Mouse (Mus musculus) embryonic facial prominence, embryonic 12.5 days (tissue): ENCODE measurements around the gene Krtap4-7. TPM values are rescaled to one million over a fixed set of nuclear protein-coding genes. Genes with fewer than 3 reads are reported as not detected.
"Not testable (repeated sequence)": the region's sequence is repeated elsewhere in the genome, so short reads cannot be mapped to it uniquely, and the experiment has no call there.

ENCODE experiments used
- ATAC-seq: fragments of 200-750 bp; cut with Nextera tagmentation; 2 replicates; pipeline ENCODE4 v1.8.0; 2017; ENCODE audit not compliant: insufficient number of reproducible peaks, insufficient read depth, low FRiP score, low TSS enrichment
- H3K27ac ChIP-seq: fragments of 300-500 bp; sonication (generic); 2 replicates; pipeline ENCODE4 v1.5.1; 2016; ENCODE audit warnings: mild to moderate bottlenecking
- H3K27me3 ChIP-seq: fragments of 300-500 bp; sonication (generic); 2 replicates; pipeline ENCODE4 v1.6.1; 2016; ENCODE audit warnings: mild to moderate bottlenecking, moderate library complexity
- H3K36me3 ChIP-seq: fragments of 300-500 bp; sonication (generic); 2 replicates; pipeline ENCODE4 v1.6.1; 2016; ENCODE audit warnings: mild to moderate bottlenecking
- H3K4me1 ChIP-seq: fragments of 300-500 bp; sonication (generic); 2 replicates; pipeline ENCODE4 v1.6.1; 2016
- H3K4me2 ChIP-seq: fragments of 300-500 bp; sonication (generic); replicated peaks from 2 replicates; pipeline ENCODE4 v1.6.1; 2016; ENCODE audit warnings: mild to moderate bottlenecking, moderate library complexity
- H3K4me3 ChIP-seq: fragments of 300-500 bp; sonication (generic); 2 replicates; pipeline ENCODE4 v1.5.1; 2016; ENCODE audit warnings: mild to moderate bottlenecking
- H3K9ac ChIP-seq: fragments of 300-500 bp; sonication (generic); 2 replicates; pipeline ENCODE4 v1.6.1; 2016; ENCODE audit warnings: mild to moderate bottlenecking, moderate library complexity
- H3K9me3 ChIP-seq: fragments of 300-500 bp; sonication (generic); 2 replicates; pipeline ENCODE4 v1.6.1; 2016; ENCODE audit warnings: mild to moderate bottlenecking, moderate library complexity
- WGBS: fragments of 180-500 bp; shearing (Covaris S2); methylation state at CpG from one replicate; pipeline ENCODE4 v1.1.7; 2016; 5-methylcytosine and 5-hydroxymethylcytosine counted together
- polyA plus RNA-seq: library from polyadenylated mRNA; unstranded; fragments of >200 nt; fragmentation: Nextera tagmentation; extraction: Ambion mirVana; gene quantifications from 2 replicates; pipeline ENCODE4 v1.2.1, GENCODE M21; 2016

Gene Krtap4-7
- not detected in 2 replicates for polyA plus RNA-seq

- H3K9ac ChIP-seq = not testable (repeated sequence)
Observed at GRCm38 (mm10) chr11:99643635-99644139, at the start of gene Krtap4-7. TSS of gene Krtap4-7 (minus strand) at chr11:99644089.

GRCm38 (mm10) chr11:99690463-99690862, 46.6 kb upstream of the Krtap4-7 start, which contains the start of gene Gm14190:
TSS of gene Gm14190 (minus strand) at chr11:99690740.
- Histone ChIP-seq H3K36me3 (no peaks in the 10 kb centered on the region), H3K27ac (no peak within 1 kb of the TSS), H3K4me3 (no peak within 1 kb of the TSS), H3K27me3 (no peaks in the 10 kb centered on the region), H3K4me2 (no peak within 1 kb of the TSS), H3K9me3 (no peaks in the 10 kb centered on the region), H3K9ac (no peak within 1 kb of the TSS), H3K4me1 (no peaks in the 10 kb centered on the region)
- ATAC-seq = no peak
- WGBS = 85% methylated on average over 1 of the region's 1 CpGs

More at GRCm38 (mm10) chr11:99643635-99644139, at the start of gene Krtap4-7:
- H3K27ac ChIP-seq, H3K9me3 ChIP-seq, H3K36me3 ChIP-seq, H3K27me3 ChIP-seq, H3K4me2 ChIP-seq, H3K4me3 ChIP-seq, ATAC-seq, H3K4me1 ChIP-seq: not testable (repeated sequence)
- 84% methylated on average over 9 of the region's 9 CpGs for WGBS

- not testable (repeated sequence) for H3K27ac ChIP-seq, H3K4me2 ChIP-seq, H3K9me3 ChIP-seq, H3K27me3 ChIP-seq, H3K4me1 ChIP-seq, ATAC-seq, H3K4me3 ChIP-seq, H3K36me3 ChIP-seq, H3K9ac ChIP-seq
- 64% methylated on average over 1 of the region's 1 CpGs for WGBS
Observed at GRCm38 (mm10) chr11:99685235-99685634, 41.3 kb upstream of the Krtap4-7 start.

- Histone ChIP-seq H3K9me3 (no peaks in the 10 kb centered on the region), H3K9ac (no peak overlapping the region), H3K27me3 (no peaks in the 10 kb centered on the region), H3K4me2 (no peak overlapping the region), H3K4me1 (no peaks in the 10 kb centered on the region), H3K36me3 (no peaks in the 10 kb centered on the region), H3K4me3 (no peak overlapping the region), H3K27ac (no peak overlapping the region)
- WGBS = 93% methylated on average over 2 of the region's 2 CpGs
- ATAC-seq = no peak
Observed at GRCm38 (mm10) chr11:99683481-99683880, 39.6 kb upstream of the Krtap4-7 start.

- no peaks in the 10 kb centered on the region for H3K36me3 ChIP-seq
- H3K4me3 ChIP-seq = no peak within 1 kb of the TSS
- no peak within 1 kb of the TSS for H3K9ac ChIP-seq
- no peaks in the 10 kb centered on the region for H3K4me1 ChIP-seq
- ATAC-seq = no peak
- H3K27ac ChIP-seq = no peak within 1 kb of the TSS
- no peaks in the 10 kb centered on the region for H3K27me3 ChIP-seq
- 0 out of 2 replicates have a peak, but pooled peaks cover 2% of the 10 kb centered on the region for H3K9me3 ChIP-seq
- H3K4me2 ChIP-seq = no peak within 1 kb of the TSS
Observed at GRCm38 (mm10) chr11:99665860-99666259, 22.0 kb upstream of the Krtap4-7 start, which contains the start of gene Krtap4-6. TSS of gene Krtap4-6 (minus strand) at chr11:99665960.

- Histone ChIP-seq H3K27ac (no peak overlapping the region), H3K4me1 (no peaks in the 10 kb centered on the region), H3K4me3 (no peak overlapping the region), H3K36me3 (no peaks in the 10 kb centered on the region), H3K9me3 (0 out of 2 replicates have a peak, but pooled peaks cover 2% of the 10 kb centered on the region), H3K9ac (no peak overlapping the region), H3K27me3 (no peaks in the 10 kb centered on the region), H3K4me2 (no peak overlapping the region)
- 85% methylated on average over 10 of the region's 10 CpGs for WGBS
- ATAC-seq = no peak
Observed at GRCm38 (mm10) chr11:99662802-99663201, 18.9 kb upstream of the Krtap4-7 start.

GRCm38 (mm10) chr11:99659256-99659655, 15.4 kb upstream of the Krtap4-7 start:
- no peak overlapping the region for H3K4me2 ChIP-seq
- no peaks in the 10 kb centered on the region for H3K27me3 ChIP-seq
- H3K9me3 ChIP-seq = 0 out of 2 replicates have a peak, but pooled peaks cover 2% of the 10 kb centered on the region
- no peak overlapping the region for H3K9ac ChIP-seq
- H3K4me3 ChIP-seq = no peak overlapping the region
- no peak for ATAC-seq
- no peak overlapping the region for H3K27ac ChIP-seq
- 77% methylated on average over 4 of the region's 4 CpGs for WGBS
- no peaks in the 10 kb centered on the region for H3K36me3 ChIP-seq
- no peaks in the 10 kb centered on the region for H3K4me1 ChIP-seq

- H3K4me3 ChIP-seq, H3K4me1 ChIP-seq: not testable (repeated sequence)
- WGBS = 52% methylated on average over 10 of the region's 10 CpGs
Observed at GRCm38 (mm10) chr11:99658467-99659010, 14.7 kb upstream of the Krtap4-7 start, which contains the start of gene Gm11563. TSS of gene Gm11563 (minus strand) at chr11:99658960.

GRCm38 (mm10) chr11:99657051-99657450, 13.2 kb upstream of the Krtap4-7 start:
- no peak overlapping the region for H3K4me3 ChIP-seq
- no peak overlapping the region for H3K27ac ChIP-seq
- H3K9ac ChIP-seq = no peak overlapping the region
- WGBS = 50% methylated on average over 5 of the region's 5 CpGs
- H3K9me3 ChIP-seq = 0 out of 2 replicates have a peak, but pooled peaks cover 2% of the 10 kb centered on the region
- H3K4me2 ChIP-seq = no peak overlapping the region
- H3K36me3 ChIP-seq = no peaks in the 10 kb centered on the region
- no peak for ATAC-seq
- H3K27me3 ChIP-seq = no peaks in the 10 kb centered on the region
- H3K4me1 ChIP-seq = no peaks in the 10 kb centered on the region

More at GRCm38 (mm10) chr11:99658467-99659010, 14.7 kb upstream of the Krtap4-7 start, which contains the start of gene Gm11563:
- not testable (repeated sequence) for H3K27ac ChIP-seq, H3K4me2 ChIP-seq, H3K9me3 ChIP-seq, H3K36me3 ChIP-seq, ATAC-seq, H3K27me3 ChIP-seq, H3K9ac ChIP-seq

GRCm38 (mm10) chr11:99650136-99650535, 6.2 kb upstream of the Krtap4-7 start, which contains the start of gene Gm11555:
TSS of gene Gm11555 (minus strand) at chr11:99650236.
- 87% methylated on average over 2 of the region's 2 CpGs for WGBS
- H3K9ac ChIP-seq = no peak within 1 kb of the TSS

GRCm38 (mm10) chr11:99646444-99646843, 2.6 kb upstream of the Krtap4-7 start:
- no peak for ATAC-seq
- 79% methylated on average over 15 of the region's 15 CpGs for WGBS

More at GRCm38 (mm10) chr11:99650136-99650535, 6.2 kb upstream of the Krtap4-7 start, which contains the start of gene Gm11555:
- Histone ChIP-seq H3K36me3 (no peaks in the 10 kb centered on the region), H3K4me2 (no peak within 1 kb of the TSS), H3K27me3 (no peaks in the 10 kb centered on the region), H3K4me3 (no peak within 1 kb of the TSS), H3K9me3 (no peaks in the 10 kb centered on the region), H3K27ac (no peak within 1 kb of the TSS), H3K4me1 (no peaks in the 10 kb centered on the region)
- no peak for ATAC-seq

GRCm38 (mm10) chr11:99644351-99644750, 462 bp upstream of the Krtap4-7 start:
- WGBS = 74% methylated on average over 3 of the region's 3 CpGs
- no peaks in the 10 kb centered on the region for H3K27me3 ChIP-seq
- no peak overlapping the region for H3K4me2 ChIP-seq
- no peaks in the 10 kb centered on the region for H3K9me3 ChIP-seq
- no peak overlapping the region for H3K27ac ChIP-seq
- no peaks in the 10 kb centered on the region for H3K36me3 ChIP-seq
- no peak for ATAC-seq
- no peak overlapping the region for H3K4me3 ChIP-seq
- no peak overlapping the region for H3K9ac ChIP-seq
- H3K4me1 ChIP-seq = 0 out of 2 replicates have a peak, but pooled peaks cover 3% of the 10 kb centered on the region

More at GRCm38 (mm10) chr11:99646444-99646843, 2.6 kb upstream of the Krtap4-7 start:
- H3K9me3 ChIP-seq = no peaks in the 10 kb centered on the region
- H3K4me3 ChIP-seq = no peak overlapping the region
- H3K27me3 ChIP-seq = no peaks in the 10 kb centered on the region
- H3K9ac ChIP-seq = no peak overlapping the region
- H3K4me1 ChIP-seq = no peaks in the 10 kb centered on the region
- H3K27ac ChIP-seq = no peak overlapping the region
- no peak overlapping the region for H3K4me2 ChIP-seq
- no peaks in the 10 kb centered on the region for H3K36me3 ChIP-seq
